Mouse (Mus musculus): ENCODE results near the gene Cdrt4.

- TF ChIP-seq CTCF (IDR thresholded peaks at IDR 0.05; ENCODE audit: low read depth, low read length): no peak
- no peak for TF ChIP-seq POLR2A (IDR thresholded peaks at IDR 0.05; ENCODE audit: extremely low read depth, insufficient read depth, low read length)
Observed at GRCm38 (mm10) chr11:63029721-63030120, 78.7 kb downstream of the Cdrt4 start.
